Comparison of ENCODE assay signal across 12 mouse cellular contexts in genomic region chr9:119925120-119925657, GRCm38 (mm10). TPM values are rescaled to one million over a fixed set of nuclear protein-coding genes. Genes with fewer than 3 reads are reported as not detected.
DNase-seq lines count a peak whose midpoint lies in the region; ATAC-seq and TF ChIP-seq lines count a peak whose summit lies in the region.
"Had no signal": no experiment of that assay in that cellular context is flagged by ENCODE, and none has a peak within 500 bp of the region (broad histone marks: within the 10 kb centered on the region; RNA-seq: fewer than 3 reads in every experiment).

No protein-coding gene starts in this region.

- no peaks in the 10 kb centered on the region for H3K9me3 ChIP-seq in megakaryocyte, embryonic 14.5 days
- no peaks in the 10 kb centered on the region for H3K9me3 ChIP-seq in heart, embryonic 12.5 days (replicated peaks)
- H3K9me3 ChIP-seq: limb, embryonic 10.5 days; neural tube, embryonic 13.5 days had no signal

- H3K4me1 ChIP-seq in bone marrow, adult 2 months (ENCODE audit: control insufficient read depth, insufficient read depth, low read length), result peaks cover 1% of the 10 kb centered on the region; the same call in 1 of the 2 replicates
- no peaks in the 10 kb centered on the region for H3K4me1 ChIP-seq in lung, adult 2 months (ENCODE audit: control insufficient read depth, insufficient read depth, low read length)
- peaks cover 45% of the 10 kb centered on the region for H3K4me1 ChIP-seq in megakaryocyte, embryonic 14.5 days
- no peaks in the 10 kb centered on the region; the same call in 1 of the 2 replicates for H3K4me1 ChIP-seq in heart, embryonic 12.5 days (replicated peaks)
- H3K4me1 ChIP-seq: limb, embryonic 10.5 days; neural tube, embryonic 13.5 days had no signal

- TF ChIP-seq POLR2A in bone marrow, adult 2 months (IDR thresholded peaks at IDR 0.05; ENCODE audit: borderline replicate concordance, control insufficient read depth, low read depth, low read length), result peak; percentile 23; the same call in 1 of the 2 replicates
- peak; percentile 43; the same call in 1 of the 2 replicates for TF ChIP-seq POLR2A in lung, adult 2 months (IDR thresholded peaks at IDR 0.05; ENCODE audit: borderline replicate concordance, extremely low read depth, low read depth, low read length)

- H3K36me3 ChIP-seq in megakaryocyte, embryonic 14.5 days (replicated peaks; ENCODE audit: low read length), result peaks cover 98% of the 10 kb centered on the region
- peaks cover 90% of the 10 kb centered on the region for H3K36me3 ChIP-seq in heart, embryonic 12.5 days

- H3K27me3 ChIP-seq in megakaryocyte, embryonic 14.5 days (replicated peaks), result no peaks in the 10 kb centered on the region
- H3K27me3 ChIP-seq in heart, embryonic 12.5 days (replicated peaks), result no peaks in the 10 kb centered on the region
- H3K27me3 ChIP-seq: neural tube, embryonic 13.5 days had no signal

- no peak overlapping the region for H3K4me2 ChIP-seq in heart, embryonic 12.5 days
- H3K4me2 ChIP-seq: midbrain, embryonic 11.5 days; neural tube, embryonic 13.5 days had no signal

- no peak overlapping the region for H3K9ac ChIP-seq in heart, embryonic 12.5 days
- H3K9ac ChIP-seq: neural tube, embryonic 13.5 days had no signal

- no peak for DNase-seq in lung, adult 2 months
- no peak for DNase-seq in thymus, postnatal 0 days (ENCODE audit: low spot score)
- no peak for DNase-seq in left cerebral cortex, postnatal 14 days (ENCODE audit: low spot score in 2 of 2)
- DNase-seq: cerebellum, postnatal 36 days had no signal

- intact Hi-C loops in left cerebral cortex, postnatal 14 days (cut with DNase I), result no loop called here

- H3K4me3 ChIP-seq in bone marrow, adult 2 months (replicated peaks; ENCODE audit: control insufficient read depth, low read depth, low read length), result no peak overlapping the region
- H3K4me3 ChIP-seq in lung, adult 2 months (replicated peaks; ENCODE audit: extremely low read depth, low read depth, low read length), result no peak overlapping the region
- H3K4me3 ChIP-seq in megakaryocyte, embryonic 14.5 days (replicated peaks), result peak overlapping the region; percentile 80
- H3K4me3 ChIP-seq in heart, embryonic 12.5 days, result no peak overlapping the region
- H3K4me3 ChIP-seq: limb, embryonic 10.5 days; neural tube, embryonic 13.5 days had no signal

- ATAC-seq in granulocyte monocyte progenitor cell, adult 5-6 weeks (replicated peaks; ENCODE audit: poor library complexity, severe bottlenecking), result peak; percentile 95
- no peak for ATAC-seq in heart, embryonic 12.5 days (ENCODE audit: insufficient number of reproducible peaks, low FRiP score)

- 24% methylated on average over 16 of the region's 16 CpGs for WGBS in bone marrow, adult 2 months
- WGBS in lung, adult 2 months, result 68% methylated on average over 16 of the region's 16 CpGs
- WGBS in heart, embryonic 12.5 days, result 89% methylated on average over 16 of the region's 16 CpGs

- peak; percentile 10; the same call in 1 of the 2 replicates for TF ChIP-seq CTCF in bone marrow, adult 2 months (IDR thresholded peaks at IDR 0.05; ENCODE audit: control insufficient read depth, insufficient read depth, low read length)
- TF ChIP-seq CTCF in lung, adult 2 months (IDR thresholded peaks at IDR 0.05; ENCODE audit: insufficient read depth, low read length), result no peak

- H3K27ac ChIP-seq in bone marrow, adult 2 months (ENCODE audit: control insufficient read depth, insufficient read depth, low read depth, low read length, poor library complexity), result peak overlapping the region; percentile 1; the same call in 1 of the 2 replicates
- no peak overlapping the region for H3K27ac ChIP-seq in heart, embryonic 12.5 days (ENCODE audit: poor library complexity, severe bottlenecking)
- H3K27ac ChIP-seq: limb, embryonic 10.5 days; neural tube, embryonic 13.5 days had no signal

RNA-seq across cellular contexts. Expression of gene Gorasp1, which starts 12.2 kb away (rescaled TPM):
- polyA plus RNA-seq in bone marrow, adult 2 months (2011; ENCODE audit: insufficient read depth, insufficient read length, low replicate concordance, missing spikeins), result 2.7 and 4.6 TPM in 2 replicates
- total RNA-seq in granulocyte monocyte progenitor cell, adult 5-6 weeks (2014; fragmentation: Nextera tagmentation), result 8.0 and 9.4 TPM in 2 replicates
- total RNA-seq in granulocyte monocyte progenitor cell, adult 5-6 weeks (2017), result 4.8 and 9.5 TPM in 2 replicates
- 15.7 and 16.2 TPM in 2 replicates for polyA plus RNA-seq in lung, adult 2 months (2012; rRNA removed)
- 11.6 and 11.7 TPM in 2 replicates for polyA plus RNA-seq in megakaryocyte, embryonic 14.5 days (2012; ENCODE audit: insufficient read depth, low replicate concordance)
- polyA plus RNA-seq in thymus, postnatal 0 days (2015; fragmentation: Nextera tagmentation; extraction: Ambion mirVana), result 7.6 and 8.3 TPM in 2 replicates
- total RNA-seq in left cerebral cortex, postnatal 14 days (2021), result 10 to 100 TPM; 31.3 to 33.7 TPM
- 21.7 and 21.8 TPM in 2 replicates for polyA plus RNA-seq in heart, embryonic 12.5 days (2016; fragmentation: Nextera tagmentation; extraction: Ambion mirVana)

RNA-seq across cellular contexts. Expression of gene Ttc21a, which starts 12.2 kb away (rescaled TPM):
- polyA plus RNA-seq in bone marrow, adult 2 months (2011; ENCODE audit: insufficient read depth, insufficient read length, low replicate concordance, missing spikeins), result 1.5 and 5.0 TPM in 2 replicates
- 2.4 and 2.8 TPM in 2 replicates for total RNA-seq in granulocyte monocyte progenitor cell, adult 5-6 weeks (2014; fragmentation: Nextera tagmentation)
- total RNA-seq in granulocyte monocyte progenitor cell, adult 5-6 weeks (2017), result 3.3 and 3.6 TPM in 2 replicates
- 9.5 and 11.4 TPM in 2 replicates for polyA plus RNA-seq in lung, adult 2 months (2012; rRNA removed)
- 0.26 TPM in 1 of 2 replicates, not detected in the other for polyA plus RNA-seq in megakaryocyte, embryonic 14.5 days (2012; ENCODE audit: insufficient read depth, low replicate concordance)
- 0.05 TPM in 2 replicates for polyA plus RNA-seq in thymus, postnatal 0 days (2015; fragmentation: Nextera tagmentation; extraction: Ambion mirVana)
- under 1 TPM; 0.55 TPM for total RNA-seq in left cerebral cortex, postnatal 14 days (2021)
- 0.23 and 0.53 TPM in 2 replicates for polyA plus RNA-seq in heart, embryonic 12.5 days (2016; fragmentation: Nextera tagmentation; extraction: Ambion mirVana)
- total RNA-seq: heart, postnatal 25 days had no signal

RNA-seq across cellular contexts. Expression of gene Wdr48, which starts 30.5 kb away (rescaled TPM):
- polyA plus RNA-seq in bone marrow, adult 2 months (2011; ENCODE audit: insufficient read depth, insufficient read length, low replicate concordance, missing spikeins), result 18.8 and 22.3 TPM in 2 replicates
- 61.9 and 74.0 TPM in 2 replicates for total RNA-seq in granulocyte monocyte progenitor cell, adult 5-6 weeks (2014; fragmentation: Nextera tagmentation)
- 60.7 and 73.0 TPM in 2 replicates for total RNA-seq in granulocyte monocyte progenitor cell, adult 5-6 weeks (2017)
- 35.9 and 47.3 TPM in 2 replicates for polyA plus RNA-seq in lung, adult 2 months (2012; rRNA removed)
- polyA plus RNA-seq in megakaryocyte, embryonic 14.5 days (2012; ENCODE audit: insufficient read depth, low replicate concordance), result 9.9 and 15.8 TPM in 2 replicates
- polyA plus RNA-seq in thymus, postnatal 0 days (2015; fragmentation: Nextera tagmentation; extraction: Ambion mirVana), result 37.8 and 39.0 TPM in 2 replicates
- total RNA-seq in left cerebral cortex, postnatal 14 days (2021), result 10 to 100 TPM; 75.3 to 79.6 TPM
- polyA plus RNA-seq in heart, embryonic 12.5 days (2016; fragmentation: Nextera tagmentation; extraction: Ambion mirVana), result 46.0 and 46.5 TPM in 2 replicates

RNA-seq across cellular contexts. Expression of gene Csrnp1, which starts 59.3 kb away (rescaled TPM):
- 6.4 and 19.5 TPM in 2 replicates for polyA plus RNA-seq in bone marrow, adult 2 months (2011; ENCODE audit: insufficient read depth, insufficient read length, low replicate concordance, missing spikeins)
- total RNA-seq in granulocyte monocyte progenitor cell, adult 5-6 weeks (2014; fragmentation: Nextera tagmentation), result 1.3 and 8.5 TPM in 2 replicates
- 8.8 and 16.9 TPM in 2 replicates for total RNA-seq in granulocyte monocyte progenitor cell, adult 5-6 weeks (2017)
- 53.3 and 110 TPM in 2 replicates for polyA plus RNA-seq in lung, adult 2 months (2012; rRNA removed)
- 10.6 and 25.7 TPM in 2 replicates for polyA plus RNA-seq in megakaryocyte, embryonic 14.5 days (2012; ENCODE audit: insufficient read depth, low replicate concordance)
- 41.3 and 43.3 TPM in 2 replicates for polyA plus RNA-seq in thymus, postnatal 0 days (2015; fragmentation: Nextera tagmentation; extraction: Ambion mirVana)
- total RNA-seq in left cerebral cortex, postnatal 14 days (2021), result 10 to 100 TPM in 1 of 2 experiments, 1 to 10 TPM in 1; 9.4 to 11.1 TPM
- 8.2 TPM in 2 replicates for polyA plus RNA-seq in heart, embryonic 12.5 days (2016; fragmentation: Nextera tagmentation; extraction: Ambion mirVana)
